Mouse (Mus musculus) ES-E14 (cell line): ENCODE data around the gene Aars2. TPM values are rescaled to one million over a fixed set of nuclear protein-coding genes. Genes with fewer than 3 reads are reported as not detected.

Source experiments
- DNase-seq: peaks from one replicate; pipeline ENCODE4 v3.0.0-alpha.2; 2013; ENCODE audit warnings: low read depth, low spot score
- H3K27ac ChIP-seq: 2 replicates; pipeline ENCODE4 v1.5.1; 2012; ENCODE audit warnings: low read depth, mild to moderate bottlenecking, low read length, moderate library complexity, mixed read lengths; ENCODE audit not compliant: poor library complexity, insufficient read depth, severe bottlenecking
- H3K36me3 ChIP-seq: 2 replicates; pipeline ENCODE4 v1.6.1; 2012; ENCODE audit warnings: mild to moderate bottlenecking, low read length, moderate library complexity, mixed read lengths; ENCODE audit not compliant: control insufficient read depth, poor library complexity, insufficient read depth, severe bottlenecking
- H3K4me1 ChIP-seq, 2 experiments: fragments of 150-350 bp in 1 of 2; sonication (generic) in 1 of 2; 2 replicates each; pipeline ENCODE4 v1.6.1; 2012; ENCODE audit warnings: low read length in 2 of 2, mild to moderate bottlenecking in 1 of 2, mixed read lengths in 1 of 2; ENCODE audit not compliant: control insufficient read depth in 2 of 2, insufficient read depth in 2 of 2, poor library complexity in 1 of 2
- H3K4me3 ChIP-seq, 2 experiments: fragments of 150-350 bp in 1 of 2; sonication (generic) in 1 of 2; 2 replicates each; pipeline ENCODE4 v1.5.1; 2012; ENCODE audit warnings: low read length in 2 of 2, low read depth in 1 of 2, mild to moderate bottlenecking in 1 of 2, mixed read lengths in 1 of 2; ENCODE audit not compliant: insufficient read depth in 1 of 2, poor library complexity in 1 of 2, severe bottlenecking in 1 of 2
- H3K9ac ChIP-seq: 2 replicates; pipeline ENCODE4 v1.6.1; 2012; ENCODE audit warnings: low read depth, mild to moderate bottlenecking, low read length, mixed read lengths; ENCODE audit not compliant: poor library complexity, insufficient read depth, severe bottlenecking
- H3K9me3 ChIP-seq: fragments of 150-350 bp; sonication (generic); 2 replicates; pipeline ENCODE4 v1.6.1; 2012; ENCODE audit warnings: low read depth, mild to moderate bottlenecking, low read length; ENCODE audit not compliant: control insufficient read depth, insufficient read depth
- CHD2 ChIP-seq: IDR thresholded peaks from 2 replicates; pipeline ENCODE4 v1.6.1; 2014; ENCODE audit warnings: mild to moderate bottlenecking, low read depth, low read length, inconsistent platforms
- HCFC1 ChIP-seq: IDR thresholded peaks from 2 replicates; pipeline ENCODE4 v1.6.1; 2012; ENCODE audit warnings: low read length, inconsistent platforms, borderline replicate concordance; ENCODE audit not compliant: insufficient read depth
- MAFK ChIP-seq: IDR thresholded peaks from 2 replicates; pipeline ENCODE4 v1.6.1; 2014; ENCODE audit warnings: mild to moderate bottlenecking, low read depth, low read length, inconsistent platforms; ENCODE audit not compliant: insufficient read depth
- ZC3H11A ChIP-seq: IDR thresholded peaks from 2 replicates; pipeline ENCODE4 v1.6.1; 2012; ENCODE audit warnings: low read depth, mild to moderate bottlenecking, inconsistent platforms, low read length, borderline replicate concordance
- ZNF384 ChIP-seq: IDR thresholded peaks from 2 replicates; pipeline ENCODE4 v1.6.1; 2012; ENCODE audit warnings: low read depth, low read length, inconsistent platforms
- in situ Hi-C, 2 experiments: fragments of 600-800 bp; cut with MboI; formaldehyde crosslinking; loops; one replicate each; pipeline ENCODE4 v1.15.1; 2025; ENCODE audit warnings: low sequenced_read_pairs in 2 of 2, inconsistent platforms in 1 of 2; ENCODE audit not compliant: unreplicated experiment in 2 of 2
- total RNA-seq: library from RNA; depleted of rRNA; stranded (reverse); fragments of 300-350 nt; gene quantifications from 2 replicates; pipeline ENCODE4 v1.2.3, GENCODE M21; 2012

The Aars2 gene
- total RNA-seq, 1 experiment = 36.6 TPM

DNA sequence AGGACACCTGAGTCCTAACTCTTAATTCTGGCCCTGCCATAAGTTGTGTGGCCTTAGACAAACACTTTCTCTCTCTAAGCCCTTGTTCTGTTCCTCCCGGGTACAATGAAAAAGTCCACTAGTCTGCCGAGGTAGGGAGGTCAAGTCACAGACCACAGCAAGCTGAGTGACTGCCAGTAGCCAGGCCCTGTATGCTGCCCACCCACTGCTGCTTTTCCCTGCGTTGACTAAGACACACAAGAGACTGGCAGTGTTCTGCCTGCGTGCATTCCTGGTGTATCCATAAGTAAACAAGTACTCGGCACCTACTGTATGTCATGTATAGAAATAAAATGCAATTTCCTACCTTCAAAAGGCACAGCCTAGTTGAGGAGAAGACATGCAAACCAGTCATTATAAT is 43.6 kb downstream of the Aars2 start:
- no peaks in the 10 kb centered on the region for H3K36me3 ChIP-seq
- in situ Hi-C loops = loop anchor here (10.0 kb wide), 1 partner anchor 75 kb away; the partner anchor contains the start of gene Spats1 (in 2 of the 2)
- no peak for TF ChIP-seq ZC3H11A
- no peak for TF ChIP-seq CHD2
- no peak for TF ChIP-seq HCFC1
- no peak for TF ChIP-seq MAFK
- TF ChIP-seq ZNF384 = no peak
- no peak overlapping the region for H3K9ac ChIP-seq
- H3K9me3 ChIP-seq = no peaks in the 10 kb centered on the region
- H3K4me1 ChIP-seq = peaks cover 4% of the 10 kb centered on the region in 2 experiments; a peak in 2 of 4 replicates
- DNase-seq = no peak
- no peak overlapping the region for H3K27ac ChIP-seq
- H3K4me3 ChIP-seq = peak overlapping the region in 1 of 2 experiments; percentile 71; a peak in 1 of 4 replicates

DNA sequence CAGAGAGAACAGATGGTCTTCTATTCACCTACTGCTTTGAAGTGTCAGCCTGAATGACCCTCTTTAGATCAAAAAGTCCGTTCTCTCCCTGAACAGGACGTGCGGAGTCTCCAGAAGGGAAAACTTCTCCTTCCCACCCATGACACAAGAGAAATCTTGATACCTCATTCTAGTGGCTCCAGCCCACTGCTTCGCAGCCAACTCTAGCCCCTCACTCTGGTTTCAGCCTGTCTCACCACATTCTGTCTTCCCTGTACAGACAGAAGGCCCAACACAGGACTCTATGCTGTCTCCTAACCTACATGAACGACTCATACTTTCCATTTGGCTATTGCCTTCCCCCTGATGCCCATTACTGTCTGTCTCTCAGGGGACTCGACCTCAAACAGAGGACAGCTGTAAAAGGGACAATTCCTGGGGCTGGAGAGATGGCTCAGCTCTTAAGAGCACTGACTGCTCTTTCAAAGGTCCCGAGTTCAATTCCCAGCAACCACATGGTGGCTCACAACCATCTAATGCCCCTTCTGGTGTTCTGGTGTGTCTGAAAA is 44.7 kb downstream of the Aars2 start:
- Histone ChIP-seq H3K27ac (no peak overlapping the region), H3K4me1 (peaks cover 4 to 5% of the 10 kb centered on the region in 2 experiments; a peak in 2 of 4 replicates), H3K9ac (no peak overlapping the region), H3K4me3 (no peak overlapping the region), H3K9me3 (no peaks in the 10 kb centered on the region), H3K36me3 (no peaks in the 10 kb centered on the region)
- TF ChIP-seq ZC3H11A (no peak), ZNF384 (no peak), MAFK (no peak), CHD2 (no peak), HCFC1 (no peak)
- in situ Hi-C loops = loop anchor here (10.0 kb wide), 1 partner anchor 77 kb away; the partner anchor contains the start of gene Spats1 (in 2 of the 2)
- no peak for DNase-seq

DNA sequence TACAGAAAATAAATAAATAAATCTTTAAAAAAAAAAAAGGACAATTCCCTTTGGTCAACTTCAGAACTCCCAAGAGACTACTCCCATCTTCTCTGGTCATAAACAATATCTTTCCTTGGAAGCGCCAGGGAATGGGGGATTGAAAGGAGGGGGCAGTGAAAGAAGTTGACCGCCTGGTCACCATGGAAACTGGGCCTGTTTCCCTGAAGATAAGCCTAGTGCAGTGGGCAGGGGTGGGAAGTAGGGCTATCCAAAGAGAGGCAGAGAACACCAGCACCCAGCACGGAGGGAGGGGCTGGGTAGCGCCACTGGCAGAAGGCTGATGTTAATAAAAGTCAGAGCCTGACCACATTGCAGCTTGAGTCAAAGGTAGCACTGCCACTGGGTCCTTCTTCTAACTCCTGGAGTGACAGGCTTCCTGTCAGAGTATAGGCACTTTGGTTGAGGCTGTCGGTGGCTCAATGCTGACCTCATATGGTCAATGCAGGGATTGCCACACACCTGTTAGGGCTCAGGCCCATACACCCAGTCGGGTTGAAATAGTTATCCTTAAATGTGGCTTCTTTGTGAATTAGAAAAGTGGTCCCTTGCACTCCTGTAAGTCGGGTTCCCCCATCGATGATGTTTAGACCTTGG is 45.3 kb downstream of the Aars2 start:
- peaks cover 4 to 5% of the 10 kb centered on the region in 2 experiments; a peak in 2 of 4 replicates for H3K4me1 ChIP-seq
- peak; percentile 81 for TF ChIP-seq ZC3H11A
- no peak for TF ChIP-seq ZNF384
- no peak for TF ChIP-seq CHD2
- TF ChIP-seq MAFK = no peak
- no peak for TF ChIP-seq HCFC1
- no peak overlapping the region for H3K4me3 ChIP-seq
- H3K9me3 ChIP-seq = no peaks in the 10 kb centered on the region
- no peak overlapping the region for H3K27ac ChIP-seq
- peak; percentile 77 for DNase-seq
- in situ Hi-C loops = loop anchor here (10.0 kb wide), 1 partner anchor 77 kb away; the partner anchor contains the start of gene Spats1 (in 2 of the 2)
- no peak overlapping the region for H3K9ac ChIP-seq
- H3K36me3 ChIP-seq = no peaks in the 10 kb centered on the region

DNA sequence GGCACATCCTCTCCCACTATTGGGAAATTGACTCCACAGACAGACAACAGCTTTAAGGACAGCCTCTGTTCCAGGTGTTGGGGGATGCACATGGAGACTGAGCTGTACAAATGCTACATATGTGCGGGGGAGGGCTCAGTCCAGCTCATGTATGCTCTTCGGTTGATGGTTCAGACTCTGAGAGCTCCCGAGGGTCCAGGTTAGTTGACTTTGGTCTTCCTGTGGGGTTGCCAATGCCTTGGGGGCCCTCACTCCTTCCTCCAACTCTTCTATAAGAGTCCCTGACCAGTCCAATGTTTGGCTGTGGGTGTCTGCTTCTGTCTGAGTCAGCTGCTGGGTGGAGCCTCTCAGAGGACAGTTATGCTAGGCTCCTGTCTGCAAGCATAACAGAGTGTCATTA is 46.4 kb downstream of the Aars2 start:
- Histone ChIP-seq H3K4me1 (peaks cover 4 to 5% of the 10 kb centered on the region in 2 experiments; a peak in 2 of 4 replicates), H3K9ac (no peak overlapping the region), H3K4me3 (no peak overlapping the region), H3K36me3 (no peaks in the 10 kb centered on the region), H3K27ac (no peak overlapping the region), H3K9me3 (no peaks in the 10 kb centered on the region)
- no peak for TF ChIP-seq ZC3H11A
- no peak for TF ChIP-seq CHD2
- no peak for TF ChIP-seq MAFK
- TF ChIP-seq HCFC1 = no peak
- no peak for TF ChIP-seq ZNF384
- in situ Hi-C loops = loop anchor here (10.0 kb wide), 1 partner anchor 78 kb away; the partner anchor contains the start of gene Spats1 (in 2 of the 2)
- no peak for DNase-seq
